Mouse (Mus musculus) myocyte (in vitro differentiated cells): Measurements from ENCODE around the gene Casp7. TPM values are rescaled to one million over a fixed set of nuclear protein-coding genes. Genes with fewer than 3 reads are reported as not detected.
A peak's percentile ranks its signal among the peaks of the same experiment; 100 is the strongest.

Experiments used
- H3K27me3 ChIP-seq: one replicate; pipeline ENCODE4 v1.6.1; 2011; ENCODE audit not compliant: control insufficient read depth, insufficient read depth, insufficient read length
- H3K36me3 ChIP-seq: one replicate; pipeline ENCODE4 v1.6.1; 2011; ENCODE audit not compliant: control insufficient read depth, insufficient read depth
- H3K4me2 ChIP-seq: one replicate; pipeline ENCODE4 v1.6.1; 2011; ENCODE audit warnings: low read depth, control low read depth
- H3K4me3 ChIP-seq: one replicate; pipeline ENCODE4 v1.5.1; 2011; ENCODE audit warnings: mild to moderate bottlenecking, control low read depth, moderate library complexity
- H3K79me2 ChIP-seq: one replicate; pipeline ENCODE4 v1.6.1; 2011; ENCODE audit not compliant: control insufficient read depth, insufficient read depth
- H3ac ChIP-seq: one replicate; pipeline ENCODE4 v1.6.1; 2011; ENCODE audit not compliant: control insufficient read depth, insufficient read length
- CEBPB ChIP-seq: IDR thresholded peaks from 2 replicates; pipeline ENCODE4 v1.6.1; 2011; ENCODE audit warnings: mild to moderate bottlenecking, moderate library complexity; ENCODE audit not compliant: poor library complexity, insufficient read depth, severe bottlenecking
- E2F4 ChIP-seq: IDR thresholded peaks from one replicate; pipeline ENCODE4 v1.6.1; 2011; ENCODE audit warnings: mild to moderate bottlenecking, control low read depth, moderate library complexity; ENCODE audit not compliant: insufficient read depth
- MAX ChIP-seq: IDR thresholded peaks from one replicate; pipeline ENCODE4 v1.6.1; 2011; ENCODE audit warnings: low read depth, mild to moderate bottlenecking, control low read depth
- MYOD1 ChIP-seq, 3 experiments: IDR thresholded peaks; one replicate each; pipeline ENCODE4 v1.6.1; 2011; ENCODE audit warnings: control low read depth in 2 of 3, low read depth in 2 of 3, mild to moderate bottlenecking in 2 of 3, moderate library complexity in 1 of 3; ENCODE audit not compliant: insufficient read length in 2 of 3, control insufficient read depth in 1 of 3
- MYOG ChIP-seq, 3 experiments: IDR thresholded peaks; one replicate each; pipeline ENCODE4 v1.6.1; 2011; ENCODE audit warnings: control low read depth in 2 of 3, low read depth in 2 of 3, mild to moderate bottlenecking in 2 of 3; ENCODE audit not compliant: insufficient read length in 2 of 3, control insufficient read depth in 1 of 3, insufficient read depth in 1 of 3
- POLR2A ChIP-seq: IDR thresholded peaks from one replicate; pipeline ENCODE4 v1.6.1; 2011; ENCODE audit warnings: low read depth, mild to moderate bottlenecking, control low read depth, moderate library complexity; ENCODE audit not compliant: insufficient read length
- POLR2AphosphoS2 ChIP-seq: IDR thresholded peaks from one replicate; pipeline ENCODE4 v1.6.1; 2011; ENCODE audit warnings: low read depth, control low read depth; ENCODE audit not compliant: insufficient read length
- REST ChIP-seq: IDR thresholded peaks from one replicate; pipeline ENCODE4 v1.6.1; 2011; ENCODE audit warnings: mild to moderate bottlenecking, control low read depth, moderate library complexity; ENCODE audit not compliant: insufficient read depth, insufficient read length
- SRF ChIP-seq: IDR thresholded peaks from one replicate; pipeline ENCODE4 v1.6.1; 2011; ENCODE audit warnings: low read depth; ENCODE audit not compliant: control insufficient read depth, insufficient read length
- TCF12 ChIP-seq: IDR thresholded peaks from one replicate; pipeline ENCODE4 v1.6.1; 2011; ENCODE audit warnings: mild to moderate bottlenecking, control low read depth; ENCODE audit not compliant: poor library complexity, insufficient read depth, severe bottlenecking
- TCF3 ChIP-seq: IDR thresholded peaks from one replicate; pipeline ENCODE4 v1.6.1; 2011; ENCODE audit warnings: low read depth, control low read depth; ENCODE audit not compliant: insufficient read length
- USF1 ChIP-seq: IDR thresholded peaks from one replicate; pipeline ENCODE4 v1.6.1; 2011; ENCODE audit warnings: low read depth, mild to moderate bottlenecking, control low read depth, moderate library complexity
- polyA plus RNA-seq: library from polyadenylated mRNA; unstranded; fragments of >200 nt; fragmentation: generic; extraction: Trizol; gene quantifications from one replicate; pipeline ENCODE4 v1.2.1, GENCODE M21; 2012; ENCODE audit warnings: missing spikeins

Gene Casp7
- polyA plus RNA-seq, 1 experiment: 6.6 TPM

DNA sequence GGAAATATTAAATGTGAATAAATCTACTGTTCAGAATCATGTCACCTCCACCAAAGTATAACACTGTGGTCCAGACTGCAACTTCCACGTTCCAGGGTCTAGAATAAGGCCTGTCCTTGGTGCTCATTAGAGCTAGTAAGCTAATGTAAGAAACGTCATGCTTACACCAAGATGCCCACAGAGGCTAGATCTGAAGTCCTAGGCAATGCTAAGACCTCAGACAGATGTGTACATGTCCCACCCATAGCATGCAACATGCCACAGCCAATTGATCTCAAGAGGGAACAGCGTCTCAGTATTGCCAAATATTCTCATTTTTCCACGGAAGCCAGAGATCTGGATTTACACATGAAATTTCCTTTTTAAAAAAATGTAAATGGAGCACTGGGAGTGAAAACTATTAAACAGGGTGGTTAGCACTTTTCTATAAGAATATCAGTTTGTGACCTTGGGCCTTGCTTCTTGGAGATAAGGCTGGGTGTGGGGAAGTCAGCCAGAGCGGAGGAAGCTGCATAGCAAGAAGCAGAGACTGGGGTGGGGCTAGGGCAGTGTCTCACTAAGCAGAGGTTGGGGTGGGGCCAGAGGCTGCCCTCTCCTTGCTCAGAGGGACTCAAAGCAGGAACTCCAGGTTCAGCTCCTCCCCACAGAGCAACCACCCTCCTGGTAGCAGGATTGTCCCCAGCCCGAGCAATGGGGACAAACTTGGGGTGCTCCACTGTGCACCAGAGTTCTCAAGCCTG lies 5.5 kb upstream of the Casp7 start:
- Histone ChIP-seq H3K4me3 (no peak overlapping the region), H3K36me3 (no peaks in the 10 kb centered on the region), H3K4me2 (no peak overlapping the region), H3K27me3 (no peaks in the 10 kb centered on the region), H3ac (no peak overlapping the region), H3K79me2 (no peaks in the 10 kb centered on the region)
- no peak for TF ChIP-seq CEBPB
- no peak for TF ChIP-seq TCF12
- TF ChIP-seq MYOG (IDR thresholded peaks at IDR 0.05; ENCODE audit: control insufficient read depth in 1 of 3, insufficient read depth in 1 of 3, insufficient read length in 2 of 3, low read depth in 2 of 3): no peak
- no peak for TF ChIP-seq POLR2A
- TF ChIP-seq MYOD1 (IDR thresholded peaks at IDR 0.05; ENCODE audit: control insufficient read depth in 1 of 3, insufficient read length in 2 of 3, low read depth in 2 of 3): no peak
- TF ChIP-seq E2F4: no peak
- no peak for TF ChIP-seq SRF
- no peak for TF ChIP-seq MAX
- TF ChIP-seq TCF3: no peak
- no peak for TF ChIP-seq USF1
- no peak for TF ChIP-seq REST
- no peak for TF ChIP-seq POLR2AphosphoS2

DNA sequence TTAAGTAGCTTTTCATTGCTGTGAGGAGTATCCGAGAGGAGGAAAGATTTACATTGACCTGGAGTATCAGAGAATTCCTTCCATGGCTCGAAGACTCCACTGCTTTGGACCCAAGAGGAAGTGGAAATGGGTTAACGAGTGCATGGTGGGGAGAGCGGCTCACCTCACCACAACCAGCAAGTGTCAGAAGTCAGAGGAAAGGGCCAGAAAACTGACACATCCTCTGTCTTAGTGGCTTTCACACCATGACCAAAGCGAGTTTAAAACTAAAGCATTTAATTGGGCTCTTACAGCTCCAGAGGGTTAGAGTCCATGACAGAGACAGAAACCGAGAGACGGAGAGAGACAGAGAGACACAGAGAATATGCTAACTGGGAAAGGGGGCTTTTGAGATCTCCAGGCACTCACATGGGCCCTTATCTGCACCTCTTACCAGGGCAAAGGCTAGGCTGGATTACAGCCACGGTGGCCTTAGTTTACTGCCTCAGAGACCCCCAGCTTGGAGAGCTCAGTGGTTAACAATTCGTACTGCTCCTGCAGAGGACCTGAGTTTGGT lies 3.5 kb upstream of the Casp7 start:
- no peak overlapping the region for H3ac ChIP-seq
- H3K4me3 ChIP-seq: no peak overlapping the region
- no peak for TF ChIP-seq MYOG (IDR thresholded peaks at IDR 0.05; ENCODE audit: control insufficient read depth in 1 of 3, insufficient read depth in 1 of 3, insufficient read length in 2 of 3, low read depth in 2 of 3)
- no peak for TF ChIP-seq USF1
- TF ChIP-seq POLR2A: no peak
- no peak for TF ChIP-seq TCF3
- TF ChIP-seq POLR2AphosphoS2: no peak
- no peak for TF ChIP-seq TCF12
- no peak for TF ChIP-seq SRF
- no peak for TF ChIP-seq MAX
- TF ChIP-seq E2F4: no peak
- no peak for TF ChIP-seq REST
- TF ChIP-seq MYOD1 (IDR thresholded peaks at IDR 0.05; ENCODE audit: control insufficient read depth in 1 of 3, insufficient read length in 2 of 3, low read depth in 2 of 3): no peak
- no peak for TF ChIP-seq CEBPB
- no peak overlapping the region for H3K4me2 ChIP-seq
- H3K79me2 ChIP-seq: no peaks in the 10 kb centered on the region
- no peaks in the 10 kb centered on the region for H3K36me3 ChIP-seq
- H3K27me3 ChIP-seq: no peaks in the 10 kb centered on the region

DNA sequence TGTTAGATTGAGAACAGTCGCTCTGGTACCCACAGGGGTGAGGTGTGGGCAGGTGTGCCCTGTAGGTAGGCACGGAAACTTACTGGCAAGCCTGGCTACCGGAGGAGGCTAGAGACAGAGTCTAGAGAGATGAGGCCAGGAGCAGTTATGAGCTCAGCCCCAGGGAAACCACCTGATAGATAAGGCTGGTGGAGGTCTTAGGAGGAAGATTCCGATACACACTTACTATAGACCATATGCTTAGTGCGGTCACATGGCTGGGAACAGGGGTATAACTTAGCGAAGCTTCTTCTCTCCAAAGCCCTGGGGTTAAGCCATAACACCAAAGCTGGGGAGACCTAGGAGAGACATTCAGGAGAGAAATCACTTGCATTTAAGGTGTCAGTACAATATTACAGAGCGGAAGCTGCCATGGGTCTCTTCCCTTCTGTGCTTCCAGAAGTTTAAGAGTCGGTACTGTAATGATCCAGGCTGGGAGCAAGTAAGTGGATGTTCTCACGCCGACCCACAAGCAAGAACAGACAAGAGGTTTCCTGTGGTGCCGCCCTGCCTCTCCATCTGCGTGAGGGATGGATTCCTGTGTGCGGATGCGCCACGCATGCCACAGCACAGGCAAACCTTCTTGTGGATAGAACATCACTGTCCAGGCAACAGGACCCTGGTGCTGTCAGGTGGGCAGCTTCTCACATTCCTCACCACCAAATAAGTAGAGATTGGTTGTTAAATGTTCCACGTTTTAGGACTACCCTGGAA lies 1.6 kb upstream of the Casp7 start:
- no peak overlapping the region for H3ac ChIP-seq
- H3K79me2 ChIP-seq: no peaks in the 10 kb centered on the region
- H3K4me2 ChIP-seq: no peak overlapping the region

DNA sequence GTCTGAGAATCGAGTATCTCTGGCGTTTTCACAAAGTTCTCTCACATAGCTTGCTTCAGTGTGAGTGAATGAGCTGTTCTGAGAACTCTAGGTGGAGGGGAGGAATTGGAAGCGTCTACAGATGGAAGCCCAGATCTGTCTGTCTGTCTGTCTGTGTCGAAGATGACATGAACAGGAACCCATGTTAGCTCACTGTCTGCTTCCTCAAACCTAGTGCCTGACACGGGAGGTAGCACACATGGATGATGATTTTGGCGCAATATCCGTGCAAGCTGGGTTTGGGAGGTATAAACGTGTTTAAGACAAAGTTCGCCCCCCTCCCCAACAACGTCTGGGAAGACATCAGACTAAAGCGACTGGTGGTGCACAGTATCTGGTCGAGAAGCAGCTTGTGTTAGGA lies 702 bp upstream of the Casp7 start:
- Histone ChIP-seq H3K79me2 (no peaks in the 10 kb centered on the region), H3ac (no peak overlapping the region), H3K4me3 (peak overlapping the region; percentile 34), H3K27me3 (no peaks in the 10 kb centered on the region), H3K36me3 (no peaks in the 10 kb centered on the region), H3K4me2 (peak overlapping the region; percentile 77)
- TF ChIP-seq TCF3 (no peak), MYOG (IDR thresholded peaks at IDR 0.05; ENCODE audit: control insufficient read depth in 1 of 3, insufficient read depth in 1 of 3, insufficient read length in 2 of 3, low read depth in 2 of 3) (no peak), POLR2AphosphoS2 (no peak)

More for the DNA sequence above, 1.6 kb upstream of the Casp7 start:
- no peaks in the 10 kb centered on the region for H3K36me3 ChIP-seq
- no peaks in the 10 kb centered on the region for H3K27me3 ChIP-seq
- H3K4me3 ChIP-seq: no peak overlapping the region
- TF ChIP-seq USF1 (no peak), E2F4 (no peak), REST (no peak), TCF12 (no peak), CEBPB (no peak), POLR2AphosphoS2 (no peak), SRF (no peak), MYOG (IDR thresholded peaks at IDR 0.05; ENCODE audit: control insufficient read depth in 1 of 3, insufficient read depth in 1 of 3, insufficient read length in 2 of 3, low read depth in 2 of 3) (no peak), POLR2A (no peak), MAX (no peak), MYOD1 (IDR thresholded peaks at IDR 0.05; ENCODE audit: control insufficient read depth in 1 of 3, insufficient read length in 2 of 3, low read depth in 2 of 3) (no peak), TCF3 (no peak)
